ENCODE assay signal across 29 mouse cellular contexts in the genomic region with DNA sequence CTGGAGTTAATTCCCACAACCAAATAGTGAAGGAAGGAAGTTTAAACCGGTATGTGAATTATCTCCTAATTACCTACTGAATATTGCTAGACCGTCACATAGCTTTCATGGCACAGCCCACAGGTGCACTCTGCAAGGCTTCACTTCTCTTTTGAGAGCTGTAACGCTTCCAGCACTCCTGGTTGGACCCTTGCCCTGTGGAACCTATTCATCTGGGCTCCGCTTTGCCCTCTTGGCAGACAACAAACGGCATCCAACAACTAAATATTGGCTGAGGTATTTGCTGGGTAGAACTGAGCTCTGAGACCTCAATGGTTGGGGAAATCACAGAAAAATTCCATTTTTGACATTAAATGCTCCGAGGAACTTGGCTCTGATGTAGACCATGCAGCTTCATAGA. TPM values are rescaled to one million over a fixed set of nuclear protein-coding genes. Genes with fewer than 3 reads are reported as not detected.
DNase-seq lines count a peak whose midpoint lies in the region; ATAC-seq lines count a peak whose summit lies in the region.
"Had no signal": no experiment of that assay in that cellular context is flagged by ENCODE, and none has a peak within 500 bp of the region (broad histone marks: within the 10 kb centered on the region; RNA-seq: fewer than 3 reads in every experiment).

No protein-coding gene starts in this region.

- H3K4me3 ChIP-seq in kidney, embryonic 15.5 days (replicated peaks): no peak overlapping the region
- no peak overlapping the region for H3K4me3 ChIP-seq in midbrain, embryonic 13.5 days (replicated peaks)
- H3K4me3 ChIP-seq: embryonic facial prominence, embryonic 13.5 days; forebrain, embryonic 10.5 days; forebrain, embryonic 15.5 days; heart, adult 2 months; heart, embryonic 13.5 days; hindbrain, embryonic 12.5 days; limb, embryonic 10.5 days; limb, embryonic 15.5 days; liver, embryonic 15.5 days; midbrain, embryonic 15.5 days; neural tube, embryonic 15.5 days; stomach, embryonic 15.5 days had no signal

- peak; percentile 6 for DNase-seq in cerebellum, adult 9-11 months
- DNase-seq in cerebellum, adult 11-12 months: no peak
- DNase-seq in kidney, adult 18-20 months: peak; percentile 8
- DNase-seq in cerebellum, postnatal 14 days: peak; percentile 51 to 64
- DNase-seq in cerebellum, postnatal 36 days: peak; percentile 16 to 17
- DNase-seq: B cell, adult 2 months; gastrocnemius, postnatal 25 days; layer of hippocampus, postnatal 36 days; lung, embryonic 14.5 days; lung, postnatal 14 days; retina, postnatal 1 day; right cerebral cortex, postnatal 25 days; thymus, adult 18-20 months; thymus, postnatal 4 days had no signal

- ATAC-seq in kidney, embryonic 15.5 days (replicated peaks; ENCODE audit: low FRiP score): no peak
- no peak for ATAC-seq in midbrain, embryonic 13.5 days
- ATAC-seq: forebrain, embryonic 15.5 days; intestine, embryonic 16.5 days; midbrain, embryonic 15.5 days had no signal

- 78% methylated on average over 6 of the region's 6 CpGs for WGBS in kidney, embryonic 15.5 days
- 84% methylated on average over 6 of the region's 6 CpGs for WGBS in midbrain, embryonic 13.5 days

- H3K36me3 ChIP-seq in kidney, embryonic 15.5 days: no peaks in the 10 kb centered on the region
- H3K36me3 ChIP-seq in midbrain, embryonic 13.5 days: no peaks in the 10 kb centered on the region
- H3K36me3 ChIP-seq: embryonic facial prominence, embryonic 13.5 days; forebrain, embryonic 10.5 days; forebrain, embryonic 15.5 days; heart, embryonic 13.5 days; hindbrain, embryonic 12.5 days; limb, embryonic 10.5 days; limb, embryonic 15.5 days; liver, embryonic 15.5 days; midbrain, embryonic 15.5 days; neural tube, embryonic 15.5 days; stomach, embryonic 15.5 days had no signal

- no peaks in the 10 kb centered on the region for H3K4me1 ChIP-seq in kidney, embryonic 15.5 days
- H3K4me1 ChIP-seq in midbrain, embryonic 13.5 days (replicated peaks): no peaks in the 10 kb centered on the region
- H3K4me1 ChIP-seq: embryonic facial prominence, embryonic 13.5 days; forebrain, embryonic 10.5 days; forebrain, embryonic 15.5 days; heart, embryonic 13.5 days; hindbrain, embryonic 12.5 days; limb, embryonic 10.5 days; limb, embryonic 15.5 days; liver, embryonic 15.5 days; midbrain, embryonic 15.5 days; neural tube, embryonic 15.5 days; stomach, embryonic 15.5 days had no signal

- H3K4me2 ChIP-seq in kidney, embryonic 15.5 days: no peak overlapping the region
- no peak overlapping the region for H3K4me2 ChIP-seq in midbrain, embryonic 13.5 days (replicated peaks)
- H3K4me2 ChIP-seq: embryonic facial prominence, embryonic 13.5 days; forebrain, embryonic 15.5 days; heart, embryonic 13.5 days; hindbrain, embryonic 12.5 days; limb, embryonic 15.5 days; liver, embryonic 15.5 days; lung, embryonic 14.5 days; midbrain, embryonic 15.5 days; neural tube, embryonic 15.5 days; stomach, embryonic 15.5 days had no signal

- no peak overlapping the region for H3K27ac ChIP-seq in kidney, embryonic 15.5 days
- no peak overlapping the region for H3K27ac ChIP-seq in midbrain, embryonic 13.5 days
- H3K27ac ChIP-seq: embryonic facial prominence, embryonic 13.5 days; forebrain, embryonic 10.5 days; forebrain, embryonic 15.5 days; heart, adult 2 months; heart, embryonic 13.5 days; hindbrain, embryonic 12.5 days; limb, embryonic 10.5 days; limb, embryonic 15.5 days; liver, embryonic 15.5 days; midbrain, embryonic 15.5 days; neural tube, embryonic 15.5 days; stomach, embryonic 15.5 days had no signal

- H3K9me3 ChIP-seq in kidney, embryonic 15.5 days (replicated peaks): no peaks in the 10 kb centered on the region
- no peaks in the 10 kb centered on the region for H3K9me3 ChIP-seq in midbrain, embryonic 13.5 days
- H3K9me3 ChIP-seq: embryonic facial prominence, embryonic 13.5 days; forebrain, embryonic 10.5 days; forebrain, embryonic 15.5 days; heart, embryonic 13.5 days; hindbrain, embryonic 12.5 days; limb, embryonic 10.5 days; limb, embryonic 15.5 days; liver, embryonic 15.5 days; midbrain, embryonic 15.5 days; neural tube, embryonic 15.5 days; stomach, embryonic 15.5 days had no signal

- H3K27me3 ChIP-seq in kidney, embryonic 15.5 days: no peaks in the 10 kb centered on the region
- no peaks in the 10 kb centered on the region for H3K27me3 ChIP-seq in midbrain, embryonic 13.5 days
- H3K27me3 ChIP-seq: embryonic facial prominence, embryonic 13.5 days; forebrain, embryonic 15.5 days; heart, embryonic 13.5 days; hindbrain, embryonic 12.5 days; limb, embryonic 15.5 days; liver, embryonic 15.5 days; midbrain, embryonic 15.5 days; neural tube, embryonic 15.5 days; stomach, embryonic 15.5 days had no signal

- H3K9ac ChIP-seq in kidney, embryonic 15.5 days: no peak overlapping the region
- H3K9ac ChIP-seq in midbrain, embryonic 13.5 days (replicated peaks): no peak overlapping the region
- H3K9ac ChIP-seq: embryonic facial prominence, embryonic 13.5 days; forebrain, embryonic 15.5 days; heart, embryonic 13.5 days; hindbrain, embryonic 12.5 days; limb, embryonic 15.5 days; liver, embryonic 15.5 days; lung, embryonic 14.5 days; midbrain, embryonic 15.5 days; neural tube, embryonic 15.5 days; stomach, embryonic 15.5 days had no signal

RNA-seq across cellular contexts. Expression of gene Aqp9, which starts 55.3 kb away (rescaled TPM):
- 0.22 and 0.26 TPM in 2 replicates for polyA plus RNA-seq in kidney, embryonic 15.5 days (2015; fragmentation: Nextera tagmentation; extraction: Ambion mirVana)
- 0.43 and 0.58 TPM in 2 replicates for polyA plus RNA-seq in midbrain, embryonic 13.5 days (2015; fragmentation: Nextera tagmentation; extraction: Ambion mirVana)
- polyA plus RNA-seq: forebrain, embryonic 10.5 days; hindbrain, embryonic 12.5 days had no signal
